Mouse (Mus musculus) embryonic facial prominence, embryonic 12.5 days (tissue): ENCODE data around the gene Ntf3. TPM values are rescaled to one million over a fixed set of nuclear protein-coding genes. Genes with fewer than 3 reads are reported as not detected.

ENCODE experiments used
- ATAC-seq: fragments of 200-750 bp; cut with Nextera tagmentation; 2 replicates; pipeline ENCODE4 v1.8.0; 2017; ENCODE audit not compliant: insufficient number of reproducible peaks, insufficient read depth, low FRiP score, low TSS enrichment
- H3K27ac ChIP-seq: fragments of 300-500 bp; sonication (generic); 2 replicates; pipeline ENCODE4 v1.5.1; 2016; ENCODE audit warnings: mild to moderate bottlenecking
- H3K27me3 ChIP-seq: fragments of 300-500 bp; sonication (generic); 2 replicates; pipeline ENCODE4 v1.6.1; 2016; ENCODE audit warnings: mild to moderate bottlenecking, moderate library complexity
- H3K36me3 ChIP-seq: fragments of 300-500 bp; sonication (generic); 2 replicates; pipeline ENCODE4 v1.6.1; 2016; ENCODE audit warnings: mild to moderate bottlenecking
- H3K4me1 ChIP-seq: fragments of 300-500 bp; sonication (generic); 2 replicates; pipeline ENCODE4 v1.6.1; 2016
- H3K4me2 ChIP-seq: fragments of 300-500 bp; sonication (generic); replicated peaks from 2 replicates; pipeline ENCODE4 v1.6.1; 2016; ENCODE audit warnings: mild to moderate bottlenecking, moderate library complexity
- H3K4me3 ChIP-seq: fragments of 300-500 bp; sonication (generic); 2 replicates; pipeline ENCODE4 v1.5.1; 2016; ENCODE audit warnings: mild to moderate bottlenecking
- H3K9ac ChIP-seq: fragments of 300-500 bp; sonication (generic); 2 replicates; pipeline ENCODE4 v1.6.1; 2016; ENCODE audit warnings: mild to moderate bottlenecking, moderate library complexity
- H3K9me3 ChIP-seq: fragments of 300-500 bp; sonication (generic); 2 replicates; pipeline ENCODE4 v1.6.1; 2016; ENCODE audit warnings: mild to moderate bottlenecking, moderate library complexity
- WGBS: fragments of 180-500 bp; shearing (Covaris S2); methylation state at CpG from one replicate; pipeline ENCODE4 v1.1.7; 2016; 5-methylcytosine and 5-hydroxymethylcytosine counted together
- polyA plus RNA-seq: library from polyadenylated mRNA; unstranded; fragments of >200 nt; fragmentation: Nextera tagmentation; extraction: Ambion mirVana; gene quantifications from 2 replicates; pipeline ENCODE4 v1.2.1, GENCODE M21; 2016

Gene Ntf3
- polyA plus RNA-seq, 1 experiment from 2014 or later = 30.2 TPM

DNA sequence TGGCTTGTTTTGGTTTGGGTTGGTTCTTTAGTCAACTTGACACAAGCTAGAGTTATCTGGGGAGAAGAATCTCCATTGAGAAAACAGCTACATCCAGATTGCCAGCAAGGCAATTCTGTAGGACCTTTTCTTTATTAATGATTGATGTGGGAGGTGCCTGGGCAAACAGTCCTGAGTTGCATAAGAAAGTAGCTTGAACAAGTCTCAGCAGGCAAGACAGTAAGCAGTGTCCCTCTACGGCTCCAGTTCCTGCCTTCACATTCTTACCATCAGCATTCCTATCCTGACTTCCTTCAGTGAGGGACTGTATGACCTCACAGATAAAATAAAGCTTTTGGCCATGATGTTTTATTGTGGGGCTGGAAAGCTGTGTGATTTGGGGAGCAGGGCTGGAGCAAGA is 48.5 kb downstream of the Ntf3 start:
- 77% methylated on average over 1 of the region's 1 CpGs for whole genome bisulfite sequencing

DNA sequence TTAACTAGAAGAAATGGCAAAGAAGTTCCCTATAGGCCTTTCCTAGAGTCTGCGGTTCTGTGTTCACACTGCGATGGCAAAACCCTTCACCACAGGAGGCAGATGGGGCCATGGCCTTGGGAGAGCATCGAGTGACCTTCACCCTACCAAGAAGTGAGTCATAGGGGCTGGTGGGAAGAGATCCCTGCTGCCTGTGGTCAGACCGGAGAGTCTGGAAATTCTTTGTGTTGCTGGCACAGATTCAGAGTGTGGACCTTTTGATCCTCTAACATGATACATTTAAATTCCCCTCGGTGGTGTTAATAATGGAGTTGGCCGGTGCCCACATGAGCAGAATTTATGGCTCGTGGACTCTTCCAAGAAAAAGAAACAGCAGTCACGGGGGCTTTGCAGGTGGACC is 49.5 kb downstream of the Ntf3 start:
- H3K36me3 ChIP-seq = 0 out of 2 replicates have a peak, but pooled peaks cover 8% of the 10 kb centered on the region
- no peak overlapping the region for H3K4me2 ChIP-seq
- H3K27ac ChIP-seq = no peak overlapping the region
- ATAC-seq = no peak
- H3K9ac ChIP-seq = no peak overlapping the region
- peaks cover 33% of the 10 kb centered on the region for H3K4me1 ChIP-seq
- WGBS = 77% methylated on average over 8 of the region's 8 CpGs
- H3K27me3 ChIP-seq = no peaks in the 10 kb centered on the region
- no peaks in the 10 kb centered on the region for H3K9me3 ChIP-seq
- H3K4me3 ChIP-seq = no peak overlapping the region

More for the DNA sequence above, 48.5 kb downstream of the Ntf3 start:
- H3K4me1 ChIP-seq = peaks cover 33% of the 10 kb centered on the region
- H3K27me3 ChIP-seq = no peaks in the 10 kb centered on the region
- no peak for ATAC-seq
- no peaks in the 10 kb centered on the region for H3K9me3 ChIP-seq
- no peak overlapping the region for H3K4me2 ChIP-seq
- no peak overlapping the region for H3K9ac ChIP-seq
- H3K36me3 ChIP-seq = no peaks in the 10 kb centered on the region
- no peak overlapping the region for H3K27ac ChIP-seq
- no peak overlapping the region for H3K4me3 ChIP-seq

DNA sequence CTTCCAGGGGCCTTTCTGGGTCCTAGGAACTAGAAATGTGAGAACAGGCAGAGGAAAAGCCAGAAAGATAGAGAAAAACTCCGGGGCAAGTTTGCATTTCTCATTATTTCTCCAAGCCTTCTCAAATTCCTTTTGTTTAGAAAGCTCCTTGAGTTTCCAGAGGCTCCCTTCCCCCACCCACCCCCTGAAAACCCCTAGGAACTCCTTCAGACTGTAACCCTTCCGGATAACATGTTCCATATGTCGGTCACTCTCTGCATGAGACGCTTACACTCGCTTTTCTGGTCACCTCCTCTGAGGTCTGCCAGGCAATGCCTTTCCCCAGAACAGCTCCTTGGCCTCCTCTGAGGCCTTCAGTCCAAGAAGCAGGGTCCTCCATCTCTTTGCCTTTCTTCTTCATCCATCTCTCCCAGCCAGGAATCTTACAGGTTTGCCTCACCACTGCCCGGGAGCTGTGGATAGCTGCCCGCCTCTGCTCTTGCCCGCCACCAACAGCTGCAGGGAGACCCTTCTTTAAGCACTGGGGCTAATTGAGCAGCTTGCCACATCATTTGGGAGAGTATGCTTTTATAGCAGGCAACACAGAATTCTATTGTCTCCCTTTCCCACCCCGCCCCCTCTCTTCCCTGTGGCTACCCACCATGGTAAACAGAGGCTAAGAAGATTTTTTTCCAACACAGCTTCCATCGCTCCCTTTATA is 51.6 kb downstream of the Ntf3 start:
- no peak overlapping the region for H3K4me3 ChIP-seq
- H3K27ac ChIP-seq = peak overlapping the region; percentile 97
- H3K9me3 ChIP-seq = no peaks in the 10 kb centered on the region
- 0 out of 2 replicates have a peak, but pooled peaks cover 14% of the 10 kb centered on the region for H3K36me3 ChIP-seq
- ATAC-seq = peak; percentile 72
- H3K4me1 ChIP-seq = peaks cover 33% of the 10 kb centered on the region
- no peaks in the 10 kb centered on the region for H3K27me3 ChIP-seq
- WGBS = 28% methylated on average over 10 of the region's 10 CpGs
- peak overlapping the region; percentile 40 for H3K9ac ChIP-seq
- H3K4me2 ChIP-seq = peak overlapping the region; percentile 26

DNA sequence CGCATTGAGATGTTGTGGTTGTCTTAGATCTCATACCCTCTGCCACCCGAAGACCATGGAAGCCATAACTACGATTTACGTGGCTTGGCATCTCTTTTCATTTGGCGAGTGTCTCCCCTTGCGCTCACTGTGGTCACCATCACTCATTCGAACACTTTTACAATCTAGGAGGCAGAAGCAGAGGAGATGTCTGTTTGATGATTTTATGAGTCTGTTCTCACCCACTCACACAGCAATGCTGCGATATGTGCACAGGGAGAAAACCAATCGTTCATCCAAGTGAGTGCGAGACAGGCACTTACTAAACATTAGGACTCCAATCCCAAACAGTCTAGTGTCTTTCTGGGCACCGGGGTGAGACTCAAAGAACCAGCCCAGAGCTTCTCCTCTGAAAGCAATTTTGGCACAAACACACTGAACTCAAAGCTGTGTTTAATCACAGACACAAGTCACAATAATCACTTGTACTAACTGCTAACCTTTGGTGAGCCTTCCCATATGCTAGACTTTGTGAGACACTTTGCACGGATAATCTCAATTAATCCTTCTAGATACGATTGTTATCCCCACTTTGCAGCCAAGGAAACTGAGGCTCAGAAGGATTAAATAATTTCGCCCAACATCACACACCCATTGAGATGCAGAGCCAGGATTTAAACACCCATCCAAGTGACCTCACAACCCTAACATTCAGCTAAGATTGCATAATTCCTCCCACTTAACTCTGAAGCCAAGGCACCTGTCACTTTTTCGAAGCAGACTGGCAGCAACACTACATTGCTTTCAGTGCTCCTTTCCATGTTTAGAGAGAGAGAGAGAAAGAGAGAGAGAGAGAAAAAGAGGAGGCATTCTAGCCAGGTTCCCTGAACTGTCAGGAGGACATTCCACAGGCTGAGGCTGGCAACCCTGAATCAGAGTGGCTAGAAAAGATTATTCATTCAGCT is 55.5 kb downstream of the Ntf3 start:
- peaks cover 19% of the 10 kb centered on the region; the same call in 1 of the 2 replicates for H3K36me3 ChIP-seq
- WGBS = 89% methylated on average over 15 of the region's 15 CpGs
- H3K4me2 ChIP-seq = no peak overlapping the region
- H3K9me3 ChIP-seq = no peaks in the 10 kb centered on the region
- H3K9ac ChIP-seq = no peak overlapping the region
- no peak overlapping the region for H3K4me3 ChIP-seq
- H3K27ac ChIP-seq = no peak overlapping the region
- H3K4me1 ChIP-seq = peaks cover 33% of the 10 kb centered on the region
- no peaks in the 10 kb centered on the region for H3K27me3 ChIP-seq
- no peak for ATAC-seq

DNA sequence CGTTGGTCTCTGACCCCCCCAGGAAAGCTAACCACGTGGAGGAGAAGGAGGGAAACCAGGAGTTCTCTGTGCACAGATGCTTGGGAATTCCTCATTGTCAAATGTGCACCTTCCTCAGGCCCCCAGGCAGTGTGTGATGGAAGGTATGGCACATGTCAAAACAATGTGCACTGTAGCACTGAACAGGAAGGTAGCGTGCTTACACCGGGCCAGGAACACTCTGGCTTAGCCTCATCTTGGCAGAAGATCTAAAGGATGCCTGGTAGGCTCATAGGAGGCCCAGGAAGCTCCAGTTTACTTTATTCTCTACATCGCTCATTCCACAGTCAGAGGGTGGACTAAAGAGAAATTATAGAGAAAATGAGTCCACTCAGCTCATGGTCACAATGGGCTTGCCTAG is 57.5 kb downstream of the Ntf3 start:
- Histone ChIP-seq H3K27ac (no peak overlapping the region), H3K4me1 (peaks cover 17% of the 10 kb centered on the region), H3K4me2 (no peak overlapping the region), H3K9ac (no peak overlapping the region), H3K36me3 (peaks cover 19% of the 10 kb centered on the region; the same call in 1 of the 2 replicates), H3K4me3 (no peak overlapping the region), H3K27me3 (no peaks in the 10 kb centered on the region), H3K9me3 (no peaks in the 10 kb centered on the region)
- whole genome bisulfite sequencing = 67% methylated on average over 5 of the region's 5 CpGs
- 0 out of 2 replicates have a peak, but pooled peaks have one; percentile 14 for ATAC-seq

DNA sequence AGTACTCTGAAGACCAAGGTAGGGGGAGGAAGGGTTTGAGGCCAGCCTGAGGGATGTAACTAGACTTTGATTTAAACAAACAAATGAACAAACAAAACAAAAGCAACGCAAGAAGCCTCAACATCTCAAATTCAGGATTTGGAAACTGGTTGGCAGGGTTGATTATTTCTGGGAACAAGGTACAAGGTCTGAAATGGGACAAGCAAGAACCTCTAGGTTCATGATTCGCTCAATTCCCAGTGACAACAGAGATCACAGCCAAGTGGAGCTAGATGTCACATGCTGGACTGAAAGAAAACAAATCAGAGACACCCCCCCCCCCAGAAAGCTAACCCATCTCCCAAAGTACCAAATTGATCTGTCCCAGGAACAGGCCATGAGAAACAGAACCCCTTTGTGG is 57.9 kb downstream of the Ntf3 start:
- Histone ChIP-seq H3K9ac (no peak overlapping the region), H3K4me2 (no peak overlapping the region), H3K9me3 (no peaks in the 10 kb centered on the region), H3K36me3 (peaks cover 19% of the 10 kb centered on the region; the same call in 1 of the 2 replicates), H3K27ac (no peak overlapping the region), H3K4me3 (no peak overlapping the region), H3K4me1 (peaks cover 14% of the 10 kb centered on the region), H3K27me3 (no peaks in the 10 kb centered on the region)
- ATAC-seq = no peak
- WGBS = 88% methylated on average over 2 of the region's 2 CpGs

DNA sequence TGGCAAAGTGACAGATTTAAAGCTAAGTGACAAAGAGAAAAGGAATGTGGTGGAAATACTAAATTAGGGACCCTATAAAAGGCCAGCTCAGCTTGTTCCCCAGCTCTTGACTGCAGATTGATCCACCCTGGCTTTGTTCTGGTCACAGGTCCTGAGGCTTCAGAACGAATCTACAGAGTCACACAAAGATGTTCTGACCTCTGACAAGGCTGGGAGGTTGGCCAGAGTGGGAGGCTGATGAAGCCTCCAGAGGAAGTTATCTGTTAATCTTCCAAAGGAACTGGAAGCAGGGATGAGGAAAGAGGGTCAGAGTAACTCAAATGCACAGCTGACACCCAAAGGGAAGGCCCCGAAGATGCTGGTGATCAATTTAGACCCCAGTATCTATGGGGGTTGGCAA is 59.3 kb downstream of the Ntf3 start:
- 81% methylated on average over 2 of the region's 2 CpGs for WGBS
- Histone ChIP-seq H3K36me3 (peaks cover 13% of the 10 kb centered on the region), H3K27ac (no peak overlapping the region), H3K4me3 (no peak overlapping the region), H3K9me3 (no peaks in the 10 kb centered on the region), H3K27me3 (no peaks in the 10 kb centered on the region), H3K4me1 (peaks cover 14% of the 10 kb centered on the region), H3K9ac (no peak overlapping the region), H3K4me2 (no peak overlapping the region)
- ATAC-seq = no peak

DNA sequence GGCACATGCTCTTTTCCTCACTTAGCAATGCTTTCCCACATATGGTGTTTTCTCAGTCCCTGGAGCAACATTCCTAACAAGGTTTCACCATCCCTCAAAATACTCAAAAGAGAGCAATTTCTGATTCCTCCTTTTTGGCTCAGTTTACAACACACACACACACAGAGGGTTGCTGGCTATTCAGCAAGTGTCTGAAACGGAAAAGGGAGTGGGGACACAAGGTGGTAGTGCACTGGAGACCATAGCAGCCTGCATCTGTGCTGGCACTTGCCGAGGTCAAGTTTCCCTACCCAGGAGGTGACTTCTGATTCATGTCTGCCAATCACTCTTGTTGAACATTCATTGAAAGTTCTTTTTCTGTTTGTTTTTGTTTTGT is 59.9 kb downstream of the Ntf3 start:
- peaks cover 19% of the 10 kb centered on the region for H3K36me3 ChIP-seq
- no peak overlapping the region for H3K4me3 ChIP-seq
- H3K4me2 ChIP-seq = no peak overlapping the region
- no peak for ATAC-seq
- 0 out of 2 replicates have a peak overlapping the region, but pooled peaks have one; percentile 3 for H3K27ac ChIP-seq
- no peaks in the 10 kb centered on the region for H3K9me3 ChIP-seq
- H3K9ac ChIP-seq = no peak overlapping the region
- H3K4me1 ChIP-seq = peaks cover 14% of the 10 kb centered on the region
- WGBS = 57% methylated on average over 2 of the region's 2 CpGs
- no peaks in the 10 kb centered on the region for H3K27me3 ChIP-seq

DNA sequence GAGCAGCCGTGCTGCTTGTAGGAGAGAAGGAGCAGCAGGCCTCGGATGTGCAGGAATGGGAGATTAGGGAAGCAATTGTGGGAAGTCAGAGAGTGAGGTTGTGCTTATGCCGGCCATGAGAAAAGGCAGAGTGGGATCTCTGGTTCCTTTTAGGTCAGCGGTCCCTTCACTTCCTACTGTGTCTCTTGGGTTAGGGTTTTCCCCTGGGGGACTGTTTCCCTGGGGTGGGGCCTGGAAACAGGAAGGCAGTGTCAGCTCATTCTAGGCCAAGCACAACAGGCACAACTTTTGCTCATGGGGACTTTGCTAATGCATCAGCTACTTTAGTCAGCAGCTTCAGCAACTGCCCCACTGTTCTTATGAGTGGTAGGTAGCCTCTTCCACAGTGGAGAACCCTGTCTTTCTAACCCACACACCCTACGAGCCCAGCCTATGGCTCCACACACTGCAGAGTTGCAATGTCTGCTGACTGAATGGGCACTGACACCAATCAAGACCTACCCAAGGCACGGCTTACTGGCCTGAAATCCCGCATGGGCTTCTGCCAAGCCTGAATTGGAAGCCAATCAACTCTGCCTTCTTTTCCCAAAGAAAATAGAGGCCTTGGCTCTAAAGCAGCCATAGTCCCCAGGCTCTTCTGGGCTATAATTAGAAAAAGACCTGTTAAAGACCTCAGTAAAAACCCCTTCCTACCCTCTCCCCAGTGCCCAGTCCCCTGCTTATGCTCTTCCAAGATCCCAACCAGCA is 60.5 kb downstream of the Ntf3 start:
- Histone ChIP-seq H3K9me3 (no peaks in the 10 kb centered on the region), H3K4me2 (no peak overlapping the region), H3K4me1 (peaks cover 14% of the 10 kb centered on the region), H3K27me3 (no peaks in the 10 kb centered on the region), H3K9ac (no peak overlapping the region), H3K4me3 (no peak overlapping the region), H3K36me3 (peaks cover 23% of the 10 kb centered on the region), H3K27ac (0 out of 2 replicates have a peak overlapping the region, but pooled peaks have one; percentile 8)
- no peak for ATAC-seq
- WGBS = 78% methylated on average over 7 of the region's 7 CpGs

DNA sequence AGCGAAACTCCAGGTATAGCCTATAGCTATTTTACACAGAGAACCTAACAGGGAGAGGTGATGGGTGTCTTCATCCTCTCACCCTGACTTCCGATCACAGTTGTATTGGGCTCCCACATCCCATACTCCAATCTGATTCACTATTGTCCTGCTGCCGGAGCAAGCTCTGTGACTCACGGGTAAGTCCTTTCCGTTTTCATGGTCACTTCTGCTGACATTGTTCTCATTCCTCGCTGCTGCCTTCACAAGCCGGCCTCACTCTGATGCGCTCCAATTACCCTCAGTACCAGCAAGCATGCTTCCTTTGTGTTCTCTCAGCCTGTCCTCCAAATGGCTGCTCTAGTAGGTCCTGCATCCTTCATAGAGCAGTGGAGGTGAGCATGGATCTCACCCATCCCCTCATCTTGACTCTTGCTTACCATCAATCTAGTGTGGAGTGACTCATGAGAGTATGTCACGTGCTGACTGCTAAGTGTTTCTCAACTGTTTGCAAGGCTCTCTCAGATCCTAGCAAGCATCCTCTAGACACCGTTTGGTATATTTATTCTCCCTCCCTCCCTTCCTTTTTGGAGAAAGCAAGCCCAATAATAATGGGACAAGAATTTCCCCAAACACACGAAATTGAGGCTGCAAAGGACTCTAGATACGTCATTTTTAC is 61.5 kb downstream of the Ntf3 start:
- Histone ChIP-seq H3K4me1 (peaks cover 14% of the 10 kb centered on the region), H3K27ac (no peak overlapping the region), H3K4me2 (no peak overlapping the region), H3K9me3 (0 out of 2 replicates have a peak, but pooled peaks cover 2% of the 10 kb centered on the region), H3K9ac (no peak overlapping the region), H3K36me3 (peaks cover 28% of the 10 kb centered on the region), H3K27me3 (no peaks in the 10 kb centered on the region), H3K4me3 (no peak overlapping the region)
- WGBS = 81% methylated on average over 12 of the region's 12 CpGs
- ATAC-seq = no peak

DNA sequence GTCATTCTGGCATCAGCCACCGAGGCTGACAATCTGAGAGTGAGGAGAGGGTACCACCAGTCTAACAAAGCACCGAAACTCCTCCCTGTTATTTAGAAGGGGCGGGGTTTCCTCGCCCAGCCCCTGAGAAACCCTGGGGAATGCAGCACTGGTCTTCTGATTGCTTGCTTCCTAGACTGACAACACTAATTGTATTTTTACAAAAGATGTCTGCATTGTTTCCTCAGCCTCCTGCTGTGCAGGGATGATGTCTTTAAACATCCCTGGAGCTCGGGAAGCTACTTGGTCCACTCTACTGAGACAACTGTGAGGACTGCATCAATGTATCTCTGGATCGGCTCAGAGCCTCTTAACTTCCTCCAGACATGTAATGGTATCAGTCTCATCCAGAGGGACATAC is 64.1 kb downstream of the Ntf3 start:
- Histone ChIP-seq H3K27ac (no peak overlapping the region), H3K9ac (no peak overlapping the region), H3K36me3 (peaks cover 42% of the 10 kb centered on the region), H3K27me3 (no peaks in the 10 kb centered on the region), H3K4me3 (no peak overlapping the region), H3K4me2 (no peak overlapping the region), H3K4me1 (peaks cover 14% of the 10 kb centered on the region), H3K9me3 (0 out of 2 replicates have a peak, but pooled peaks cover 3% of the 10 kb centered on the region)
- 76% methylated on average over 6 of the region's 6 CpGs for WGBS
- no peak for ATAC-seq
